Mouse (Mus musculus): Measurements from ENCODE around the gene Gm7682.
"Not testable (repeated sequence)": the region's sequence is repeated elsewhere in the genome, so short reads cannot be mapped to it uniquely, and the experiment has no call there.

Gm7682 gene

GRCm38 (mm10) chr5:94445484-94445883, at the start of gene Gm7682:
TSS of gene Gm7682 (plus strand) at chr5:94445784.
- not testable (repeated sequence) for DNase-seq

Data from heart, adult 11 months (tissue).